Mouse (Mus musculus): ENCODE data around the gene Myoc.
"Not testable (repeated sequence)": the region's sequence is repeated elsewhere in the genome, so short reads cannot be mapped to it uniquely, and the experiment has no call there.

Gene Myoc

GRCm38 (mm10) chr1:162639051-162639750, at the start of gene Myoc:
Myoc (plus strand) TSS chr1:162639155.
- in situ Hi-C loops (cut with MboI, MseI): loop anchor here (5.0 kb wide), 1 partner anchor 637 kb away; no protein-coding TSS in a partner anchor

GRCm38 (mm10) chr1:162589443-162589842, 49.5 kb upstream of the Myoc start:
- in situ Hi-C loops (cut with MboI, MseI): no loop called here

- in situ Hi-C loops (cut with MboI, MseI): no loop called here
Observed at GRCm38 (mm10) chr1:162590415-162590997, 48.4 kb upstream of the Myoc start.

- in situ Hi-C loops (cut with MboI, MseI): loop anchor here (5.0 kb wide), 1 partner anchor 65 kb away; no protein-coding TSS in a partner anchor
Observed at GRCm38 (mm10) chr1:162597379-162598102, 41.4 kb upstream of the Myoc start.

- in situ Hi-C loops (cut with MboI, MseI): loop anchor here (5.0 kb wide), 1 partner anchor 63 kb away; no protein-coding TSS in a partner anchor
Observed at GRCm38 (mm10) chr1:162599617-162600016, 39.3 kb upstream of the Myoc start.

- in situ Hi-C loops (cut with MboI, MseI): no loop called here
Observed at GRCm38 (mm10) chr1:162601288-162601687, 37.7 kb upstream of the Myoc start.

GRCm38 (mm10) chr1:162608127-162608526, 30.8 kb upstream of the Myoc start:
- in situ Hi-C loops (cut with MboI, MseI): no loop called here

- in situ Hi-C loops (cut with MboI, MseI): no loop called here
Observed at GRCm38 (mm10) chr1:162609633-162610250, 29.2 kb upstream of the Myoc start.

- in situ Hi-C loops (cut with MboI, MseI): no loop called here
Observed at GRCm38 (mm10) chr1:162611191-162611590, 27.8 kb upstream of the Myoc start.

- in situ Hi-C loops (cut with MboI, MseI): no loop called here
Observed at GRCm38 (mm10) chr1:162615511-162615910, 23.4 kb upstream of the Myoc start.

GRCm38 (mm10) chr1:162620487-162620886, 18.5 kb upstream of the Myoc start:
- in situ Hi-C loops (cut with MboI, MseI): no loop called here

GRCm38 (mm10) chr1:162623895-162624294, 15.1 kb upstream of the Myoc start:
- in situ Hi-C loops (cut with MboI, MseI): no loop called here

- in situ Hi-C loops (cut with MboI, MseI): no loop called here
Observed at GRCm38 (mm10) chr1:162625229-162625628, 13.7 kb upstream of the Myoc start.

GRCm38 (mm10) chr1:162627821-162628220, 11.1 kb upstream of the Myoc start:
- in situ Hi-C loops (cut with MboI, MseI): not testable (repeated sequence)

GRCm38 (mm10) chr1:162628326-162628725, 10.6 kb upstream of the Myoc start:
- in situ Hi-C loops (cut with MboI, MseI): not testable (repeated sequence)

GRCm38 (mm10) chr1:162635291-162635931, 3.5 kb upstream of the Myoc start:
- in situ Hi-C loops (cut with MboI, MseI): loop anchor here (5.0 kb wide), 1 partner anchor 633 kb away; no protein-coding TSS in a partner anchor

GRCm38 (mm10) chr1:162636516-162636915, 2.4 kb upstream of the Myoc start:
- in situ Hi-C loops (cut with MboI, MseI): loop anchor here (5.0 kb wide), 1 partner anchor 634 kb away; no protein-coding TSS in a partner anchor

GRCm38 (mm10) chr1:162638535-162638934, 420 bp upstream of the Myoc start:
- in situ Hi-C loops (cut with MboI, MseI): loop anchor here (5.0 kb wide), 1 partner anchor 636 kb away; no protein-coding TSS in a partner anchor

GRCm38 (mm10) chr1:162639861-162640260, 906 bp downstream of the Myoc start:
- in situ Hi-C loops (cut with MboI, MseI): loop anchor here (5.0 kb wide), 1 partner anchor 638 kb away; no protein-coding TSS in a partner anchor

- in situ Hi-C loops (cut with MboI, MseI): no loop called here
Observed at GRCm38 (mm10) chr1:162642591-162642990, 3.6 kb downstream of the Myoc start.

GRCm38 (mm10) chr1:162643752-162644151, 4.8 kb downstream of the Myoc start:
- in situ Hi-C loops (cut with MboI, MseI): no loop called here
